Mouse (Mus musculus): ENCODE measurements around the gene Trabd.
A peak's percentile ranks its signal among the peaks of the same experiment; 100 is the strongest.

The Trabd gene

DNA sequence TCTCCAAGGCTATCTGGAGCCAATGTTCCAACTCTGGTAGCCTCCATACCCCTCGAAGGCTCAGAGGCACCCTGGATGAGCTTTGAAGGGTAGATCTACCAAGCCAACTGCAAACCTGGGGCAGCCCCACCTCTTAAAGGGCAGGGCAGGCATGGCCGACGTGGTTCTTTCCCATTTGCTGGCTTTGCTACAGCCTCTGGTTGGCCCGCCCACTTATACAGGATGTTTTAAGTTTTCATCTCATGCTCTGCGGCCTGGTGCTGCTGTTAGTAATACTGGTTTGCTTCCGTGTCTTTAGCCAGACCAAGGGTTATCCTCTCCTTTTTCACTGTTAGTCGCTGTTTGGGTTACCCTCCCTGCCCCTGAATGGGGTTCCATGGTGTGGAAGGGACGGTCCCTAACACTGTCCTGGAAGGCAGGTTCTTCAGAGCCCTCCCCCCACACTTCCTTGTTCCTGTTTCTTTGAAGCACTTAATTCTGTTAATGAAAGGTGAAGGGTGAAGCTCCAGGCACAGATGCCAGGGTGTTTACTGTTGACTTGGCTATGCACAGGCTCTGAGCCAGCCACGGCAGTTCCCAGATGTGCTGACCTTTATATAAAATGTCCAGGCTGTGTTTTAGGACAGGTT lies 3.4 kb downstream of the Trabd start:
- no peak for DNase-seq (ENCODE audit: low spot score)

DNA sequence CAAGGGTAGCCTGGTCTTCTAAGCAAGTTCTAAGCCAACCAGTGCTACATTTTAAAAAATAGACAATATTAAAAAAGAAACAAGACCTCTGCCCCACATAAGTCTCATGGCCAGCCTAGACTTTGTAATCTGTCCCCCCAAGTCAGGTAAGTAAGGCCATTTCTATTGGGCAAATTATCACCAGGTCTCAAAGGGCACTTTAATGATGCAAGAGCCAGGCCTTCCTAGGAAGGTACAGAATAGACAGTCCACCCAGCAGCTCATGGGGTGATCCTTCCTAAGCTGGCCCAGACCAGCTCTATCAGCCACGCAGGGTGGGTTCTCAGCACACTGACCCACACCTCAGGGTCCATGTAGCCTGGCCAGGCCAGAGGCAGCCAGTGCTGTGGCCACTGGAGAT lies 9.0 kb downstream of the Trabd start:
- DNase-seq (ENCODE audit: low spot score), result no peak

DNA sequence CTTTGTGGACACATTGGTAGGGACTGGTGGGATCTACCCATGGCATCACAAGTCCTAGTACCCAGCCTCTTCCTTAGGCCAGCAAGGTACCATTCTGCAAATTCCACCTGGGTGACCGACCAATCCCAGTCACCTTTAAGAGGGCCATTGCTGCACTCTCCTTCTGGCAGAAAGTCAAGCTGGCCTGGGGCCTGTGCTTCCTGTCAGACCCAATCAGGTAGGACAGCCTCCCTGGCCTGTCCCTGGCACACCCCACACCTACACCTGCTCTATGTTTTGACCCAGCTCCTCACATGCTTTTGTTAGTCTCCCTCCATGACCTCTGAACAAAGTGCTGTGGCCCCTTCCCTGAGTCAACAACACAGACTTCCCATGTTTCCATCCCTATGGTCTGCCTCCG lies 9.9 kb downstream of the Trabd start:
- no peak for DNase-seq (ENCODE audit: low spot score)

DNA sequence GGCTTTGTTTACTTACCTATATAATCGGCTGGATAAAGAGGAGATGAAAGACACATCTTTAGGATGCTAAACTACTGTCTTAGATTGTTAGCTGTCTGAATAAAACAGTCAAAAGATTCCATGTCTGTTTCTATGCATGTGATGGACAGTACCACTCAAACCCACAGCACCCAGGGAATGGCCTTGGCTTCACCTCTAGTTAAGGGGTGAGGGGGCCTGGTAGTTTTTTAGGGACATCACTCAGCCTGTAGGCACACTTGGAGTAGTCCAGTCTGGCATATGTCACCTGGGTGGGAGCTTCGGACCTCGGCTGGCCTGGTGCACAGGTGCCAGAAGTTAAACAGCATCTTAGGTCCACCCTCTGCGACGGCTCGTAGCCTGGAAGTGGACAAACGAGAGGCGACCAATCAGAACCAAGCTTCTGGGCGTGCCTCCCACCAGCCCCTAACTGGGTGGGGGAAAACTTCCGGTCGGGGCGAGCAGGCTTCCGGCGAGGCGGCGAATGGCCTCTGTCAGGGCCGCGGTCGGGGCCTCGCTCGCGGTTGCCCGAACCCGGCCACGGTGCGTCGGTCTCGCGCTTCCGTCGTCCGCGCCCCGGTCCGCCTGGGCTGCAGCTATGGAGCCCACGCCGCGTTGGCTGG lies 13.8 kb downstream of the Trabd start, which contains the start of gene Selenoo:
Gene Selenoo, plus strand, starts transcription at position 478 of the 641 bp plus-strand sequence.
- DNase-seq (ENCODE audit: low spot score), result peak; percentile 57

DNA sequence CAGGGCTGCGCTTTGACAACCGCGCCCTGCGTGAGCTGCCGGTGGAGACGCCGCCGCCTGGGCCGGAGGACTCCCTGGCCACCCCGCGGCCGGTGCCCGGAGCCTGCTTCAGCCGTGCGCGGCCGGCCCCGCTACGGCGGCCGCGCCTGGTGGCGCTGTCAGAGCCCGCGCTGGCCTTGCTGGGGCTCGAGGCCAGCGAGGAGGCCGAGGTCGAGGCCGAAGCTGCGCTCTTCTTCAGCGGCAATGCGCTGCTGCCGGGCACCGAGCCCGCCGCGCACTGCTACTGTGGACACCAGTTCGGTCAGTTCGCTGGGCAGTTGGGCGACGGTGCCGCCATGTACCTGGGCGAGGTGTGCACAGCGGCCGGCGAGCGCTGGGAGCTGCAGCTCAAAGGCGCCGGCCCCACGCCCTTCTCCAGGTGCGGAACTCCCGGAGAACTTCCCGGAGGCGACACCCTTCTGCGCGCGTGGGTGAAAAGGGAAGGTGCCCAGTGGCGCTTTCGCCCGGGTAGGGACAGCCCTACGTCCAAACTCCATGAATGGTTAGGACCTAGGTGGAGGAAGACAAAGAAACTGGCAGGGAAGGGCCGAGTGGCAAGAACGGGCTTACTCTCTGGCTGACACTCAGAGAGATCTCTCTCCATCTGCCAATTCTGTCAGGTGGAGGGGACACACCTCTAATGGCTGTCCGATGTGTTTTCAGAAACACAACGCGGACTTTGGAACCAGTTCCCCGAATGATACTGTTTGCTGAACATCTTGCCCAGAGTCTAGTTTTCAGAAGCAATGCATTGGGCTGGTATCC lies 14.5 kb downstream of the Trabd start:
- DNase-seq (ENCODE audit: low spot score), result no peak

DNA sequence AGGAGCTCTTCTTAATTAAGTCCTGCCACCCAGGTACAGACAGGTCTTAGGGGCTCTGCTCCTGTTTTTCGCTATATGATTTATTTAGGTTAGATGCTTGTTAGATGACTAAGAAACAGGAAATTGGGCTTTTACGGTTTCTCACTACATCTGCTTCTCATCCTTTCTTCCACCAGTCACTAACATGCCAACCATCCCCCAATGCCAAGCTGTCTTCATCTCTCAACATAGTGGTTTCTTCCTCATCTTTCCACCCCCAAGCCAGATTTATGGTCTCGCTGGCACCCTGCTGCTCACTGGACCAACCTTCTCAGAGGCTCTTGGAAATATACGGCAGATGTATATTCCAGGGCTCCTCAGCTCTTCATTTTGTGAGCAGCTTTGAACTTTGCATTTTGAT lies 15.7 kb downstream of the Trabd start:
- no peak for DNase-seq (ENCODE audit: low spot score)

DNA sequence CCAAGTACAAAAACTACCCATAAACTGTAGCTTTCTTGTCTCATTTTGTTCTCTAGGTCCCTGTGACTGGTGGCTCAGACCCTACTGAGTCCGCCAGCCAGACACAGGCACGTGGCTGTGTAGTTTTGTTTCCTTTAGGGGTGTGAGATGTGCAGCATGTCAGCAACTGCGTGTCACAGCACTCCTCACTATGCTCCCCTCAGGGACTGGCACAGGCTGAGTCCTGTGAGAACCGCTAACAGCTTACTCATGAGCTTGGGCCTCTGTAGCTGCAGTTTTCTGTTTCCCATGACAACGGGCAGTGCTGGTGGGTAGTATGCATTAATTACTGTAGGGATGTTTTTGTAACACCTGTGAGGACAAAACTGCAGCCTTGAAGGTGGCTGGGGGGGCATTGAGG lies 17.3 kb downstream of the Trabd start:
- DNase-seq (ENCODE audit: low spot score), result no peak

DNA sequence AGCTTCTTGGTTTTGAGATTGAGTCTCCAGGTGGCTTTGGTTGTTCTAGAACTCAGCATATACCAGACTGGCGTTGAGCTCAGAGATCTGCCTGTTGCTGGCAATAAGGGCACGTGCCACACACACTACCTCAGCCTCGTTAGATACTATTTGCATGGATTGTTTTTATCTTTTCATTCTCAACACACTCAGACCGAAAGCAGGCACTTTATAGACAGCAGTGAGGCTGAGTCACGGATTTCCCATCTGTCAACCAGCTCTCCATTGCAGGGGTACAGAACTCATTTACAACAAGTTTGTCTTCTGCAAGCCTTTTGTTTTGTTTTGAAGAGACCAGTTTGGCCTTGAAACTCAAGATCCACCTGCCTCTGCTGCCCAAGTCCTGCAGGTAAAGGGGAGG lies 22.5 kb downstream of the Trabd start:
- DNase-seq (ENCODE audit: low spot score), result no peak

DNA sequence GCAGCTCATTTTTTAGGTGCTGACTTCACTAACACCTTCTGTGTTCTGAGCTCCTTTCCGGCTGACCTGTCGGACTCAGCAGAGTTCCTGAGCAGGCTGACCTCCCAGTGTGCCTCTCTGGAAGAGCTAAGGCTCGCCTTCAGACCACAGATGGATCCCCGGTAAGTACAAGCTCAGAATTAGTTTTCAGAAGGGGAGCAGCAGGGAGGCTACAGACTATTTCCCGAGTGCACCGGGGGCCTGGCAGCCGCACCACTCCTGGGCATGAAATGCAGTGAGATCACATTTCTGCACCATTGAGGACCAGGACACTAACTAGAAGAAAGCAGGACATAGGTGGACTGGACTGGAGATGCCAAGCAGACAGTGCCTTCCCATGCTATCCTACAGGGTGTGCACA lies 23.7 kb downstream of the Trabd start:
- DNase-seq (ENCODE audit: low spot score), result no peak

DNA sequence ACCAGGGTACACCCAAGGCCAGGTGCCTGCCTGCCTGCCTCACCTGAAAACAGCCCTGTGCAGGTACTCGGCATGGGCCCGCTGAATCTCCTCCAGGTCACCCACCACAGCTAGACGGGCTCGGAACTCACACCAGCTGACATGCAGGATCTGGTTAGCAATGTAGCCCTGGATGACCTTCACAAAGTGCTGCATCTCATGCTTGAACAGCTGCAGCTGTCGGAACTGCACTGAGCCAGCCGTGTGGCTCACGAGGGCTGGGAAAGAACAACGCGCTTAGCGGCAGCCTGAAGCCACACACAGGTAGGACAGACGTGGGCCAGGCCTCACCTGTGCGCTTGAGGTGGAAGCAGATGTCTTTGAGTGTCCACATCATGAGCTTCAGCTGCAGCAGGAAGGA lies 25.9 kb downstream of the Trabd start:
- DNase-seq (ENCODE audit: low spot score), result no peak

DNA sequence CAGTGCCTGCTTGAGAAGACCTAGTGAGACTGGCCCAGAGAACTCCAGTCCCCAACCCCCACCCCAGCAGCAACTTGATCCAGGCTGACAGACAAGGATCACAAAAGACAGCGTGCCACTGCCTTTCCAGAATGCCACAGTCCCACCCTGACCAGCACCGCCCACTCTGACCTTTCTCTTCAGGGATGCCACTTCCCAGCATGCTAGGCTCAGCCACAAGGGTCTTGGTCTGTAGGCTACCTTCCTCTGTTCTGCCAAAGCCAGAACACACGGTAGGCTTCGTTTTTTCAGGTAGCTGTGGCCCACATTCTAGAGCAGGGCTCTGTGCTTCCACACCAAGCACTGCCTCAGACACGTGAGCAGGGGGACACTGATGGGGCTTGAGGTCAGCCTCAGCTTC lies 27.7 kb downstream of the Trabd start:
- DNase-seq (ENCODE audit: low spot score), result no peak

DNA sequence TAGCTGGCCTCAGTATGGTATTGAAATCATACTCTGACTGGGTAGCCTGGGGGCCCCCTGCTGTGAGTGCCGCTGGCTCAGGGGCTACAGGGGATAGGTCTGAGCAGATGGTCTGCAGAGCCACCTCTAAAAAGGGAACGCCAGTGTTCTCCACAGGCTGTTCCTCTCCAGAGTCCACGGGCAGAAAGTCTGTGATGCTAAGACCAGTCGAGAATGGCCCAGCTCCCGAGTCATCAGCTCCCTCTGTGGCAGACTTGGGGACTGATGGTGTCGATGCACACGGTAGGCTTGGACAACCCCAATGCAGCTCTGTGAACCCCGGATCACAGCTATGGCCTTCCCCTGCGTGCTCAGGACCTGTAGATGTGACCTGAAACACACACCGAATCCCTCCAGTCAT lies 29.0 kb downstream of the Trabd start:
- DNase-seq (ENCODE audit: low spot score), result no peak

DNA sequence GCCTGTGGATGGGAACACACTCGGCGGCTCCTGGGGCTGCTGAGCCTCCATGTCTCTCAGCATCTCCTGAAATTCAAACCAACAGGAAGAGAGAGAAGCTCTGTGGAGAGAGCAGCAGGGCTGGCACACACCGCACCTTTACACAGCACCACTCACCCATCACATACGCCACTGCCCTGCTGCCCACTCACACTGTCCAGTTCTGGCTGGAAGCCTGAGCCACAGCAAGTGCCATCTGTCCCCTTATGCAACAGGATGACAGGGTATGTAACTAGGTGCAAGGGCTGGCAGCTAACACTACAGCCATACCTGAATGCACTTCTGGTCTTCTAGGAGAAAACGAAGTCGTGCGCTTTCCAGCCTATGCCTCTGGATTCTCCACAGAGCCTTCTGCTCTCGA lies 29.5 kb downstream of the Trabd start:
- DNase-seq (ENCODE audit: low spot score), result no peak

DNA sequence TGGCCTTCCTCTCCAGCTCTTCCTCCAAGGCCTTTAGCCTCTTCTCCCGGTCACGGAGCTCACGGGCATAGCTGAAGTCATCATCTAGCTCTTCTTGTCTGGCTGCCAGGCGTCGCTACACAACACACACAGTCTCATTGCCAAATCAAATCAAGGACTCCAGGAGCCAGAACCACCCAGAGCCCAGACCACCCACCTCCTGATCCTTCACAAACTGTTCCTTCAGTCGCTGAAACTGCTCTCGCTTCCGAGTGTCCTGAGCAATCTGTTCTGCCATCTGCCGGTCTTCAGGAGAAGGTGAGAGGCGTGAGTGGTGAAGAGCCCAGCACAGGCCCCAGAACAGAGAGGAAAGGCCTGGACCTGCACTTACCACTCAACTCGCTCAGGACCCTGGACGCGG lies 31.1 kb downstream of the Trabd start:
- DNase-seq (ENCODE audit: low spot score), result no peak

DNA sequence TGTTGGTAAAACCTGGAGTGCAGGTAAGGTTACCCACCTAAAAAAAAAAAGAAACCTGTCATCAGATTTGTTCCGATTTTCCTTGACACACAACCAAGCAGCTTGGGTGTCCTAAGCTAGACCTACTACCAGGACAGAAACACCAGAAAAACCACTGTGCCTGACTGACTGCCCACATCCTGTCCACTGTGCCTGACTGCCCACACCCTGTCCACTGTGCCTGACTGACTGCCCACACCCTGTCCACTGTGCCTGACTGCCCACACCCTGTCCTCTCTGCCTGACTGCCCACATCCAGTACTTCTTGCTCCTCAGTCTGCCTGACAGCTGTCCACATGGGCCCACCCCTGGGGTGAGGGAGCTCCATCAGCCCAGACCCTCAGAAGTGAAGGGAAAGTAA lies 32.1 kb downstream of the Trabd start:
- DNase-seq (ENCODE audit: low spot score), result no peak

DNA sequence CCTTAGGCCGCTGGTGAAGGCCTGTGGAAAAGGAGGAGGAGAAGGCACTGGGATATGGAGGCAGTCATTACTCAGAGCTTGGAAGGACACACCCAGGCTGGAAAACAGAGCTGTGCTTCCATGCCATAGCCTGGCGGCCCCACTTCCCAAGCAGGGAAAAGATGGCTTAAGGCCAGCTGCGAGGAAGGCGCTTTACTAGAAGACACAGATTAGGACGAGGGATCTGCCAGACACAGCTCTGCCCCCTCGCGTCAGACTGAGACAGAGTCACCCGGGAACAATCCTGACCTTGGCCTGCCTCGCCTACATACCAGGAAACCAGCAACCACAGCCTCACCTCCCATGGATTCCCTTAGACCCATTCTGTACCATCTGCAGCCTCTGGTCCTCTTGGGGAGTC lies 35.2 kb downstream of the Trabd start:
- no peak for DNase-seq (ENCODE audit: low spot score)

DNA sequence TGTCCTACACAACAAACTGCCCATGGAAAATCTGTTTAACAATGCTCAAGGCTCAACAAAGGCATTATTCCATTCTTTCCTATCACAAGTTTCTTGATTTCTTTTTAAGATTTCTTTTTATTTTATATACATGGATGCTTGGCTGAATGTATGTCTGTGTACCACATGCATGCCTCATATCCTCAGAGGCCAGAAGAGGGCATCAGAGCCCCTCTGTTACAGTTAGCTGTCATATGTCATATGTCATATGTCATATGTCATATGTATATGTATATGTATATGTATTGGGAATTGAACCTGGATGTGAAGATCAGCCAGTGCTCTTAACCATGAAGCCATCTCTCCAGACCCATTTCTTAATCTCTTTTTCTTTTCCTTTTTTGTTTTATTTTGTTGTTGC lies 43.1 kb downstream of the Trabd start:
- no peak for DNase-seq (ENCODE audit: low spot score)

DNA sequence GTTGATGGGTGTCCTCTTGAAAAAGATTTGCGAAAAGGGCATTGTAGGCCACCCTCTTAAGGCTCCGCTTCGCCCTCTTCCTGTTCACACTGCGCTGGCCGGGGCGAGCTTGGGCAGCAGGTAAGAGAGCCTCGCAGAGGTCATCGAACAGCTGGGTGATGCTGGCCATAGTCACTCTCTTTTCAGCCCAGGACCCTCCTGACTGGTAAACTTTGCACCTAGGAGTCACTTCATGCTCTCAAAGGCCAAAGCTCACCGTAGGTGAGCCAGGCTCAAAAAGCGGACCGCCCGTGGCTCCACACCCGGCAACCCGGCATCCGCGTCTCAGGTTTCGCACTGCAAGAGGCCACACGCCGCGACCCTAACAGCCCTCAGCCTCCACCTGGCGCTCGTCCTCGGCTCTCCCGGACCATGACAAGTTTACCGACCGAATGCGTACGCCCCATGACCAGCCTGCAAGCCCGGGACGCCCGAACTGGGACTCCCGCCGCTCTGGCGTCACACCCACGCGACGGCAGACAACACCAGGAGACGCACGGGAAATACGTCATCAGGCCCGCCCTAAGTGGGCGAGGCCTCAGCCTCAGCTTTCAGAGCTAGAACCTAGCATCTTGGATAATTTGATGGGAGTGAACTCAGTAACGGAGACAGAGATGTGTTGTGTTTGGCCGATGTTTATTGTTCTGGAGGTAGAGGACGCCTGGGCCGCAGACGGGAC lies 47.9 kb downstream of the Trabd start, which contains the start of gene Tubgcp6:
Gene Tubgcp6, minus strand, starts transcription at position 464 of the 718 bp plus-strand sequence.
- DNase-seq (ENCODE audit: low spot score), result peak; percentile 92

DNA sequence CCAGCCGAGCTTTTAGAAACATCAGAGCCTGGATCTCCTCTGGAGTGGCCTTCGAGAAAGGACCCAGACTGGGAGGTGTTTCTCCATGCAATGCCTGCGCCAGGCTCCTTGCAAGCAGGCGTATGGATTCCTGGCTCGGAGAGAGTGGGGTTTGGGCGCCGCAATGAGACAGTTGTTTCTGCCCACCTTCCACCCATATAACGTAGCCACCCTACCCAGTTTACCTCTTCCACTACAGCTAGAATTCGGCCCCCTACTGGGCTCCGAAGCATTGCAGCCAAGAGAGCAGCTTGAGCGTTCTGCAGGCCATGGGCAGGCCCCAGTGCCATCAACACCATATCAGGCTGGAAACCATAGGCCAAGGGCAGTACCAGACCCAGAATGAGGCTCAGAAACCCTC lies 48.7 kb downstream of the Trabd start:
- no peak for DNase-seq (ENCODE audit: low spot score)

DNA sequence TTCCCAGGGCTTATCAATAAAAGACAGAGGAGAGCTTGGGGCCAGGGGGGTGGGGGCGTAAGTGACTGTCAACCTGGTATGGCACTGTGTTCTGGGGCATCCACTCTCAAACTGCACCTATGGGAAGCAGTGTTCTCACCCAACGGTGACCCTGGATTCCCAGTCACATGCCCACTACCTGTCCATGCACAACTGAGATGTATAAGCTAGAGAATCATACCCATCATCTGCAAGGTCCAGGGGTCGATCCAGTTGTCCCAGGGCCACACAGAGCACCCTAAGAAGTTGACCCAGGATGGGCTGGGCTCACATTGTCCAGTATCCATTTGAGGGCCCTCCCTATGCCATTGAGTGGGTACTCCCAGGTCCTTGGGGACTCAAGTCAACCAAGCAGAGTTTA lies 49.4 kb downstream of the Trabd start:
- no peak for DNase-seq (ENCODE audit: low spot score)

DNA sequence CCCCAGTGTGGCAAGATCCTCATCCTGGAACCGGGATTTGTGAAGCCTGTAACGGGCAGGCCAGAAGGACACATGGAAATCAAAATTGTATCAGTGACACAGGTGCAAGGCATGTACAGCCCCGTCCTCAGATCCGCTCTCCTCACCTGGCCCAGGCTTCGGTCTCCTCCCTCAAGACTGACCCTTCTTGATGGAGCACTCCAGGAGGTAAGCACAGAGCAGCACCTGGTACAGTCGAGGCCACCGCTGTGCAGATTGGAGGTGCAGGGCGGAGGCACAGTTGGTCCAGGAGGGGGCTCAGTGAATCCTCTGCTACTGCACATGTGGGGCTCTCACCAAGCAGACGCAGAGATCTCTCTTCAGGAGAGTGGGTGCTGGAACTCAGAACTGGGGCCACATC lies 50.4 kb downstream of the Trabd start:
- DNase-seq (ENCODE audit: low spot score), result no peak

DNA sequence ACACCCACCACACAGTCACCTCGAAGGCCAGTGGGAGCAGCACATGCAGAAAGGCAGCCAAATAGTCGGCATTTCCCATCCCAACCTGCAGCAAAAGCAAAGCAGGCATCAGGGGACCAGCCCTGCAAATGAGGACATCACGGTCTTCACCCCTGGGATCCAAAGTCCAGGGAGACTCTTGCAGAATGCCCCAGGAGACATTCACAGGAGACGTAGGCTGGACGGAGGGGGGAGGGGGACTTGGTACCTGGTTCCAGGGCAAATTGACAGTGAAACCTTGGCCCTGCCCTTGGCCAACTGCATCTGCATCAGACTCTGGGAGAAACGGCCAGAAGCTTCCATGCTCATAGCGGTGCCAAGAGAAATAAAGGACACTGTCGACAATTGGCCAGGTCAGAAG lies 51.7 kb downstream of the Trabd start:
- no peak for DNase-seq (ENCODE audit: low spot score)
